Mouse (Mus musculus) stomach, embryonic 14.5 days (tissue): ENCODE data around the gene Topaz1. TPM values are rescaled to one million over a fixed set of nuclear protein-coding genes. Genes with fewer than 3 reads are reported as not detected.

Source experiments
- ATAC-seq: fragments of 200-750 bp; cut with Nextera tagmentation; 2 replicates; pipeline ENCODE4 v1.8.0; 2017; ENCODE audit warnings: low read depth, moderate TSS enrichment; ENCODE audit not compliant: insufficient number of reproducible peaks, insufficient read depth, low FRiP score
- H3K27ac ChIP-seq: fragments of 300-500 bp; sonication (generic); 2 replicates; pipeline ENCODE4 v1.5.1; 2014; ENCODE audit warnings: mild to moderate bottlenecking, low read length, moderate library complexity, mixed read lengths
- H3K27me3 ChIP-seq: fragments of 300-500 bp; sonication (generic); 2 replicates; pipeline ENCODE4 v1.6.1; 2014; ENCODE audit warnings: low read length, control low read depth, mixed read lengths; ENCODE audit not compliant: control insufficient read depth, insufficient read depth
- H3K36me3 ChIP-seq: fragments of 300-500 bp; sonication (generic); 2 replicates; pipeline ENCODE4 v1.6.1; 2014; ENCODE audit warnings: mild to moderate bottlenecking, control low read depth, low read length, moderate library complexity, mixed read lengths; ENCODE audit not compliant: control insufficient read depth, insufficient read depth
- H3K4me1 ChIP-seq: fragments of 300-500 bp; sonication (generic); 2 replicates; pipeline ENCODE4 v1.6.1; 2014; ENCODE audit warnings: low read length, control low read depth, mixed read lengths; ENCODE audit not compliant: control insufficient read depth, insufficient read depth
- H3K4me2 ChIP-seq: fragments of 300-500 bp; sonication (generic); replicated peaks from 2 replicates; pipeline ENCODE4 v1.6.1; 2014; ENCODE audit warnings: low read depth, low read length, control low read depth
- H3K4me3 ChIP-seq: fragments of 300-500 bp; sonication (generic); 2 replicates; pipeline ENCODE4 v1.5.1; 2014; ENCODE audit warnings: low read depth, low read length, control low read depth
- H3K9ac ChIP-seq: fragments of 300-500 bp; sonication (generic); replicated peaks from 2 replicates; pipeline ENCODE4 v1.6.1; 2014; ENCODE audit warnings: low read depth, mild to moderate bottlenecking, control low read depth, low read length, moderate library complexity, mixed read lengths
- H3K9me3 ChIP-seq: fragments of 300-500 bp; sonication (generic); 2 replicates; pipeline ENCODE4 v1.6.1; 2016; ENCODE audit warnings: low read depth, low read length, control low read depth; ENCODE audit not compliant: control insufficient read depth
- WGBS: fragments of 180-500 bp; shearing (Covaris S2); extraction: QIAGEN DNeasy Blood & Tissue Kit; methylation state at CpG from one replicate; pipeline ENCODE4 v1.1.7; 2014; 5-methylcytosine and 5-hydroxymethylcytosine counted together
- polyA plus RNA-seq: library from polyadenylated mRNA; unstranded; fragments of >200 nt; fragmentation: Nextera tagmentation; extraction: Ambion mirVana; gene quantifications from 2 replicates; pipeline ENCODE4 v1.2.1, GENCODE M21; 2014

Topaz1 gene
- polyA plus RNA-seq, 1 experiment from 2014 or later = 0.06 TPM

DNA sequence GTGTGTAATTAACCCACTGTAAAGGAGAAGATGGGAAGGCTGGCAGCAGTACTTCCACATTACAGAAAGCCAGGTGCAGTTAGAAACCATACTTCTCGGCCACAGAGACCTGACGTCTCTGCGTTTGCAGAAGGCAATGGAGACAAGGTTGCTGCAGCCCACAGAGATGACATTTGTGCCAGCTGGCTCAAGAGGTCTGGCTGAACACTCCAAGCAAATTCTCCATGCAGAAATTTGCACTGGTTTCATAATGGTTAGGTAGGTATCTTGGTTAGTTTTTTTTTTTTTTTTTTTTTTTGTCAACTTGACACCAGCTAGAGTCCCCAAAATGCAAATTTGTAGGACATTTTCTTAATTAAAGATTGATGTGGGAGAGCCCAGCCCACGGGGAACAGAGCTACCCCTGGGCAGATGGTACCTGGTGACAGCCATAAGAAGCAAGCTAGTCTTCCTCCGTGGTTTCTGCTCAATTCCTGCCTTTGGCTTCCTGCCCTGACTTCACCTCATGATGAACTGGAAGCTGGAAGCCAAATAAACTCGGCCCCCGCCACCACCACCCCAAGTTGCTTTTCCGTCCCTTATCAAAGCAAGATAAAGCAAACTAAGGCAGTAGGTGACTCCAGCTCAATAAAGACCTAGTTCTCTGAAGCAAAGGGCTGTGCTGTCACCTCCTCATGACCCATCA is 14.9 kb upstream of the Topaz1 start:
- Histone ChIP-seq H3K9ac (no peak overlapping the region), H3K4me1 (no peaks in the 10 kb centered on the region), H3K4me2 (no peak overlapping the region; the same call in 1 of the 2 replicates), H3K27me3 (no peaks in the 10 kb centered on the region), H3K27ac (no peak overlapping the region), H3K4me3 (no peak overlapping the region), H3K36me3 (no peaks in the 10 kb centered on the region), H3K9me3 (no peaks in the 10 kb centered on the region)
- 53% methylated on average over 8 of the region's 8 CpGs for WGBS
- no peak for ATAC-seq

DNA sequence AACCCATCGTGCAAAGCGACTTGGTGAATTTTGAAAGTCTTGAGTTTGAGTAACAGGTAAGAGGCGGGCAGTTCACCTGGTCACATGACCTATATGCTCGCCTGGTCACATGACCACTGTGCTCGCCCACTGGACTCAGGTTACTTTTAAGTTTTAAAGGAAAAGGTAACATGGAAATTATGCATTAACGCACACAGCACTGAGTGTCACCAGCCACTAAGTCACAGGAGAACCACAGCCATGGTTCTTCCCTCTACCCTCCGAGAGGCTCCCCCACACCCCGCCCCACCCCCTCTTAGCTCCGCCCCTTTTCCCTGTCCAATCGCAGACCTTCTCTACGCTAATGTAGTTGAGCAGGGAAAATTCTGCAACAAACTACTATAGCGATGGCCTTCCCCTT is 13.9 kb upstream of the Topaz1 start:
- Histone ChIP-seq H3K27me3 (no peaks in the 10 kb centered on the region), H3K4me3 (peak overlapping the region; percentile 8; the same call in 1 of the 2 replicates), H3K4me1 (no peaks in the 10 kb centered on the region), H3K4me2 (no peak overlapping the region; the same call in 1 of the 2 replicates), H3K27ac (no peak overlapping the region), H3K9me3 (no peaks in the 10 kb centered on the region), H3K9ac (no peak overlapping the region), H3K36me3 (no peaks in the 10 kb centered on the region)
- ATAC-seq = no peak
- 43% methylated on average over 12 of the region's 12 CpGs for WGBS

DNA sequence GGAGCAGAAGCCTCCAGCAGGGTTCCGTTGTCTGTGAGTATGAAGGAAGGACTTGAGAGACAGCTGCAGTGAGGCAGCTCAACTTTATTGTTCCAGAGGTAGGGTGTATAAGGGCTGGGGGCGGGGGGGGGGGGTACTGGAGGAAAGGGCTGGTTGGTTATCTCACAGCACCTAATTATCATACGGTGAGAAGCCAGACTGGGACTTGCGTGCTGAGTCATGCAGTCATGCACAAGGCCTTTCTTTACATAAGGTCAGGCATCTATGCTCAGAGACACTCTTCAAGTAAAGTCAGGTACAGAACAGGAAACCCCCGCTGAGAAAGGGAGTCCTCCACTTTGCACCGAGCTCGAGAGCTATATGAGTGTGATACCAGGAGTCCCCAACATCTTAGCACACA is 12.2 kb upstream of the Topaz1 start:
- H3K27ac ChIP-seq = no peak overlapping the region
- H3K4me3 ChIP-seq = no peak overlapping the region
- H3K4me1 ChIP-seq = no peaks in the 10 kb centered on the region
- H3K36me3 ChIP-seq = no peaks in the 10 kb centered on the region
- H3K9ac ChIP-seq = no peak overlapping the region
- no peak for ATAC-seq
- H3K4me2 ChIP-seq = no peak overlapping the region
- no peaks in the 10 kb centered on the region for H3K27me3 ChIP-seq
- no peaks in the 10 kb centered on the region for H3K9me3 ChIP-seq
- 69% methylated on average over 7 of the region's 7 CpGs for WGBS

DNA sequence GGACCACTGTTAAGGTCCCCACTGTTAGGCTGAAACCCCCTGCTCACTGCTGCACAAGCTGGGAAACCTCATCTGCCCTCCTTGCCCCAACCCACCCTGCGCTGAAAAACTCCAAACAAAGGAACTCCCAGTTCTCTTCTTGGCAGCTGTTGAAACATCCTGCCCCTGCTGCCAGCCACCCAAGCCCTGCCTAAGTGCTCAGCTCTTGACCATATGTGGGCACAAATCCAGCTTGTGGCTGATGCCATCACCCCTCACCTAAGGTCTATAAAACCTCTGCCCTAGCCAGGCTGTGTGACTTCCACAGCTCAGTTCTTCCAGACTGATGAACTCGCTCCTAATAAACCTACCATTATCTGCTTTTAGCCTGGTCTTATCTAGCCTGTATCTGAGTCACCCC is 11.1 kb upstream of the Topaz1 start:
- no peaks in the 10 kb centered on the region for H3K4me1 ChIP-seq
- no peak overlapping the region for H3K4me3 ChIP-seq
- no peak overlapping the region for H3K27ac ChIP-seq
- no peak overlapping the region for H3K4me2 ChIP-seq
- ATAC-seq = no peak
- no peaks in the 10 kb centered on the region for H3K36me3 ChIP-seq
- no peaks in the 10 kb centered on the region for H3K27me3 ChIP-seq
- WGBS = 65% methylated on average over 2 of the region's 2 CpGs
- H3K9ac ChIP-seq = no peak overlapping the region
- H3K9me3 ChIP-seq = no peaks in the 10 kb centered on the region

DNA sequence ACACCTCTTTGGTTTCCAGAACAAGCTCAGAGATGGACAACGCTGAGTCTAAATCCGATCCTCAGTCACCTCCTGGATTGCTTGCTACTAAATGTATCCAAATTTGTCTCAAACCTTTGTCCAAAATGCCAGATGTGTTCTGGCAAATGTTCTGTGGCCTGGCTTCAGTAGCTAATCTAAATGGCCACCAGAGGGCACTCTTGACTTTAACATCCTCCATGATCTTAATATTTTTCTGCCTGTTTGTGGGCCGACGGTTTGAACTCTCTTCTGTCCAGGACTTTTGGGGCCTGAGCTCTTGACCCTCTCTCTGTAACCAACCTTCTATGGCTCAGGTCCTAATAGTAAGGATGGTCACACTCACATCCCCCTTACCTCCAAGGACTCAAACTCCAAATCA is 10.4 kb upstream of the Topaz1 start:
- H3K4me3 ChIP-seq = no peak overlapping the region
- no peaks in the 10 kb centered on the region for H3K9me3 ChIP-seq
- no peak for ATAC-seq

DNA sequence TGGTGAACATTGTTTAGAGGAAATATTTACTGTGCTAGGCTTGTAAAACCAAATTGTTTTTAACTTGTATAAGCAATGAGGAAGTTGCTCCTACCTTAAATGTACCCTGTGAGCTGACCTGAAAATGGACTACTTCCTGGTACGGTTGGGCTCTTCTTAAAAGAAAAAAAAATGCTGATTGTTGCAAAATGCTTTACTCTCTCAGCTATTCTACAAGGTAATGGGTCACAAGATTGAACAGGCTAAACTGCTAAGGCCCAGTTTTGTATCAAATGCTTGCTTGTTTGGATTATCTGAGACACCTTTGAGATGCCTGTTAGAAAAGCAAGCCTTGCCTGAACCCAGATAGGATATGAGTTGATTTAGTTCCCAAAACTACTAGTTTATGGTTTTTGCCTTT is 1.3 kb upstream of the Topaz1 start:
- no peak overlapping the region for H3K27ac ChIP-seq
- H3K36me3 ChIP-seq = no peaks in the 10 kb centered on the region
- H3K27me3 ChIP-seq = no peaks in the 10 kb centered on the region
- no peaks in the 10 kb centered on the region for H3K4me1 ChIP-seq
- ATAC-seq = no peak
- 63% methylated on average over 1 of the region's 1 CpGs for WGBS
- H3K4me2 ChIP-seq = no peak overlapping the region
- H3K9ac ChIP-seq = no peak overlapping the region
- no peaks in the 10 kb centered on the region for H3K9me3 ChIP-seq
- no peak overlapping the region for H3K4me3 ChIP-seq

More for the DNA sequence above, 10.4 kb upstream of the Topaz1 start:
- Histone ChIP-seq H3K4me2 (no peak overlapping the region), H3K4me1 (no peaks in the 10 kb centered on the region), H3K9ac (no peak overlapping the region), H3K27ac (no peak overlapping the region), H3K36me3 (no peaks in the 10 kb centered on the region), H3K27me3 (no peaks in the 10 kb centered on the region)
- 19% methylated on average over 4 of the region's 4 CpGs for WGBS

DNA sequence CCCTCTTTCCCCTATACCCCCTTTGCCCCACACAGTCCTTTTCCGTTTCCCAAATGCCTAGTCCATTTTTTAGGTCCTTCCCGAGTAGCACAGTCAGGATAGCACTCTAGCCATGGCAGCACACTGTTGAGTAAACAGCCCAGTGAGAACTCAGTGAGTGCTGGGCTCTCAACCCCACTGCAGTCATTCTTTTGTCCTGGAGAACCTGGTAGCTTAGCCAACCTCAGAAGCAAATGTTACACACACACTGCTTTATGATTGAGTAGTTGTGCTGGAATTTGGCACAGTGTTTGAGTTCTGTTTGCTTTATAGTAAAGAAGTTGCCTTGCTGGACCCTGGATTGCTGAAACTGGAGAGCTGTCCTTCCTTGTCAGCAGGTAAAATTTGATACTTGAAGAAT is 10.5 kb downstream of the Topaz1 start:
- H3K4me2 ChIP-seq = no peak overlapping the region
- H3K9me3 ChIP-seq = no peaks in the 10 kb centered on the region
- H3K36me3 ChIP-seq = no peaks in the 10 kb centered on the region
- no peak overlapping the region for H3K27ac ChIP-seq
- no peaks in the 10 kb centered on the region for H3K4me1 ChIP-seq
- no peak overlapping the region for H3K4me3 ChIP-seq
- no peak for ATAC-seq
- no peaks in the 10 kb centered on the region for H3K27me3 ChIP-seq
- no peak overlapping the region for H3K9ac ChIP-seq
- 42% methylated on average over 2 of the region's 2 CpGs for WGBS

DNA sequence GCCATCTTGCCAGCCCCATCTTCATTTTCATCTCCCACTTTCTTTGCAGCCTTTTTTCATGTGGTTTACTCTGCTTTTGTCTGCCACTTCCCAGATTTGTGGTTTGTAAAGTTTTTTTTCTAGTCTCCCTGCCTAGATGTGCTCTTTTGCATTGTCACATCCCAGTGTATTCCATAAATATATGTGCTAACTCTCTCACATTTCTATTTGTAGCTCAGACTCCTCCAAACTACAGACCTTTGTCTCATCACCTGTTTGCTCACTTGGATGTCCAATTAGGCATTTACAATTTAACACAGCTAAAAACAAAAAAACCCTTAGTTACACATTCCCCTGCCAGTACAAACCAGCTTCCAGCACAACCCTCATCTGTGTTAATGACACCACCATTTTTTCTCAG is 13.0 kb downstream of the Topaz1 start:
- no peak overlapping the region for H3K27ac ChIP-seq
- H3K27me3 ChIP-seq = no peaks in the 10 kb centered on the region
- ATAC-seq = no peak
- no peak overlapping the region for H3K4me2 ChIP-seq
- no peak overlapping the region for H3K4me3 ChIP-seq
- no peak overlapping the region for H3K9ac ChIP-seq
- no peaks in the 10 kb centered on the region for H3K4me1 ChIP-seq
- no peaks in the 10 kb centered on the region for H3K9me3 ChIP-seq
- H3K36me3 ChIP-seq = no peaks in the 10 kb centered on the region

DNA sequence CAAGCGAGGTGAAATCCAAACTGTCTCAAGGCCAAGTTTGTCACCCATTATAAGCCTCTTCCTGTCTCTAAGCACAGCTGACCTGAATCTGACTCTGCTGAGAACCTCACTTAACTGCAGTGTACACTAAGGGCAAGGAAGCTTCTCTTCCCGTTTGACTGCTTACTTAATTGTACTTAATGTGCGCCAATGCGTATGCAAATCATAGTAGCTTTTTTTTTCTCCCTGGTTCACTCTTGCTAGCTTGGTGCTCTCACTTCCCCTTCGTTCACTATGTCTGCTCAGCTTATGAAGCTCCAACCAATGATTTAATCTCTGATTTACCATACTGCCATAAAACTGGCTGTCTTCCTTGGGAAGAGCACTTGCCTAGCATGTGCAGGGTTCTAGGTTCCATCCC is 38.1 kb downstream of the Topaz1 start:
- no peak overlapping the region for H3K4me3 ChIP-seq
- no peak overlapping the region for H3K9ac ChIP-seq
- H3K9me3 ChIP-seq = no peaks in the 10 kb centered on the region
- H3K4me2 ChIP-seq = no peak overlapping the region
- H3K36me3 ChIP-seq = no peaks in the 10 kb centered on the region
- no peaks in the 10 kb centered on the region for H3K27me3 ChIP-seq
- H3K27ac ChIP-seq = no peak overlapping the region
- no peaks in the 10 kb centered on the region for H3K4me1 ChIP-seq
- 69% methylated on average over 5 of the region's 5 CpGs for WGBS
- ATAC-seq = no peak
